Mouse (Mus musculus) stomach, postnatal 0 days (tissue): ENCODE data around the gene Rnf214.

Experiments
- CTCF ChIP-seq: IDR thresholded peaks from 2 replicates; pipeline ENCODE4 v1.5.1; 2016; ENCODE audit warnings: antibody characterized with exemption, low read depth, mild to moderate bottlenecking, moderate library complexity
- EP300 ChIP-seq: optimal IDR thresholded peaks from 2 replicates; pipeline ENCODE3; 2016; ENCODE audit warnings: antibody characterized with exemption

GRCm38 (mm10) chr9:45911673-45912072 is 5.0 kb upstream of the Rnf214 start:
- TF ChIP-seq CTCF (peak; percentile 85), EP300 (no peak)
